Mouse (Mus musculus): ENCODE data around the gene Sema4a. TPM values are rescaled to one million over a fixed set of nuclear protein-coding genes. Genes with fewer than 3 reads are reported as not detected.

The Sema4a gene
- polyA plus RNA-seq, 1 experiment: 2.3 TPM

GRCm38 (mm10) chr3:88483141-88483540 lies 22.2 kb upstream of the Sema4a start:
- Histone ChIP-seq H3K4me1 (ENCODE audit: control insufficient read depth, insufficient read depth, low read length) (no peaks in the 10 kb centered on the region), H3K9me3 (replicated peaks; ENCODE audit: control insufficient read depth, insufficient read depth, low read length, poor library complexity, severe bottlenecking) (no peaks in the 10 kb centered on the region), H3K36me3 (ENCODE audit: control insufficient read depth, insufficient read depth, low read length, poor library complexity, severe bottlenecking) (no peaks in the 10 kb centered on the region; the same call in 1 of the 2 replicates), H3K9ac (ENCODE audit: low read depth, poor library complexity, severe bottlenecking) (no peak overlapping the region), H3K27me3 (ENCODE audit: control insufficient read depth, insufficient read depth, low read length, poor library complexity, severe bottlenecking) (no peaks in the 10 kb centered on the region), H3K27ac (ENCODE audit: insufficient read depth, low read length) (no peak overlapping the region), H3K4me3 (ENCODE audit: low read depth, low read length) (no peak overlapping the region)
- TF ChIP-seq CTCF (IDR thresholded peaks at IDR 0.05; ENCODE audit: low read depth, low read length): no peak
- no peak for TF ChIP-seq EP300 (IDR thresholded peaks at IDR 0.05; ENCODE audit: insufficient read depth, low read depth, low read length)
- no peak for TF ChIP-seq POLR2A (IDR thresholded peaks at IDR 0.05; ENCODE audit: insufficient read depth, low read length)

- no peaks in the 10 kb centered on the region for H3K27me3 ChIP-seq (ENCODE audit: control insufficient read depth, insufficient read depth, low read length, poor library complexity, severe bottlenecking)
- no peaks in the 10 kb centered on the region; the same call in 1 of the 2 replicates for H3K36me3 ChIP-seq (ENCODE audit: control insufficient read depth, insufficient read depth, low read length, poor library complexity, severe bottlenecking)
- H3K4me1 ChIP-seq (ENCODE audit: control insufficient read depth, insufficient read depth, low read length): no peaks in the 10 kb centered on the region
- H3K27ac ChIP-seq (ENCODE audit: insufficient read depth, low read length): no peak overlapping the region
- no peak overlapping the region for H3K4me3 ChIP-seq (ENCODE audit: low read depth, low read length)
- H3K9me3 ChIP-seq (replicated peaks; ENCODE audit: control insufficient read depth, insufficient read depth, low read length, poor library complexity, severe bottlenecking): no peaks in the 10 kb centered on the region
- no peak for TF ChIP-seq CTCF (IDR thresholded peaks at IDR 0.05; ENCODE audit: low read depth, low read length)
- no peak overlapping the region for H3K9ac ChIP-seq (ENCODE audit: low read depth, poor library complexity, severe bottlenecking)
Observed at GRCm38 (mm10) chr3:88482336-88482735, 21.4 kb upstream of the Sema4a start.

- TF ChIP-seq EP300 (IDR thresholded peaks at IDR 0.05; ENCODE audit: insufficient read depth, low read depth, low read length) (no peak), CTCF (IDR thresholded peaks at IDR 0.05; ENCODE audit: low read depth, low read length) (no peak), POLR2A (IDR thresholded peaks at IDR 0.05; ENCODE audit: insufficient read depth, low read length) (no peak)
- no peak overlapping the region for H3K9ac ChIP-seq (ENCODE audit: low read depth, poor library complexity, severe bottlenecking)
- H3K36me3 ChIP-seq (ENCODE audit: control insufficient read depth, insufficient read depth, low read length, poor library complexity, severe bottlenecking): no peaks in the 10 kb centered on the region; the same call in 1 of the 2 replicates
- no peaks in the 10 kb centered on the region for H3K9me3 ChIP-seq (replicated peaks; ENCODE audit: control insufficient read depth, insufficient read depth, low read length, poor library complexity, severe bottlenecking)
- H3K4me3 ChIP-seq (ENCODE audit: low read depth, low read length): no peak overlapping the region
- H3K4me1 ChIP-seq (ENCODE audit: control insufficient read depth, insufficient read depth, low read length): no peaks in the 10 kb centered on the region
- no peak overlapping the region for H3K27ac ChIP-seq (ENCODE audit: insufficient read depth, low read length)
- no peaks in the 10 kb centered on the region for H3K27me3 ChIP-seq (ENCODE audit: control insufficient read depth, insufficient read depth, low read length, poor library complexity, severe bottlenecking)
Observed at GRCm38 (mm10) chr3:88481372-88482040, 20.5 kb upstream of the Sema4a start.

GRCm38 (mm10) chr3:88480679-88481078 lies 19.7 kb upstream of the Sema4a start:
- H3K27ac ChIP-seq (ENCODE audit: insufficient read depth, low read length): no peak overlapping the region
- H3K27me3 ChIP-seq (ENCODE audit: control insufficient read depth, insufficient read depth, low read length, poor library complexity, severe bottlenecking): no peaks in the 10 kb centered on the region
- H3K4me1 ChIP-seq (ENCODE audit: control insufficient read depth, insufficient read depth, low read length): no peaks in the 10 kb centered on the region
- no peak for TF ChIP-seq EP300 (IDR thresholded peaks at IDR 0.05; ENCODE audit: insufficient read depth, low read depth, low read length)
- TF ChIP-seq CTCF (IDR thresholded peaks at IDR 0.05; ENCODE audit: low read depth, low read length): no peak
- no peak for TF ChIP-seq POLR2A (IDR thresholded peaks at IDR 0.05; ENCODE audit: insufficient read depth, low read length)
- no peak overlapping the region for H3K9ac ChIP-seq (ENCODE audit: low read depth, poor library complexity, severe bottlenecking)
- H3K4me3 ChIP-seq (ENCODE audit: low read depth, low read length): no peak overlapping the region
- no peaks in the 10 kb centered on the region for H3K36me3 ChIP-seq (ENCODE audit: control insufficient read depth, insufficient read depth, low read length, poor library complexity, severe bottlenecking)
- H3K9me3 ChIP-seq (replicated peaks; ENCODE audit: control insufficient read depth, insufficient read depth, low read length, poor library complexity, severe bottlenecking): no peaks in the 10 kb centered on the region

GRCm38 (mm10) chr3:88479828-88480227 lies 18.8 kb upstream of the Sema4a start:
- no peak for TF ChIP-seq CTCF (IDR thresholded peaks at IDR 0.05; ENCODE audit: low read depth, low read length)
- Histone ChIP-seq H3K36me3 (ENCODE audit: control insufficient read depth, insufficient read depth, low read length, poor library complexity, severe bottlenecking) (no peaks in the 10 kb centered on the region), H3K9ac (ENCODE audit: low read depth, poor library complexity, severe bottlenecking) (no peak overlapping the region), H3K4me3 (ENCODE audit: low read depth, low read length) (no peak overlapping the region), H3K27ac (ENCODE audit: insufficient read depth, low read length) (no peak overlapping the region), H3K27me3 (ENCODE audit: control insufficient read depth, insufficient read depth, low read length, poor library complexity, severe bottlenecking) (no peaks in the 10 kb centered on the region), H3K9me3 (replicated peaks; ENCODE audit: control insufficient read depth, insufficient read depth, low read length, poor library complexity, severe bottlenecking) (no peaks in the 10 kb centered on the region), H3K4me1 (ENCODE audit: control insufficient read depth, insufficient read depth, low read length) (no peaks in the 10 kb centered on the region)

GRCm38 (mm10) chr3:88479163-88479562 lies 18.2 kb upstream of the Sema4a start:
- Histone ChIP-seq H3K9me3 (replicated peaks; ENCODE audit: control insufficient read depth, insufficient read depth, low read length, poor library complexity, severe bottlenecking) (no peaks in the 10 kb centered on the region), H3K4me1 (ENCODE audit: control insufficient read depth, insufficient read depth, low read length) (no peaks in the 10 kb centered on the region), H3K4me3 (ENCODE audit: low read depth, low read length) (no peak overlapping the region), H3K27ac (ENCODE audit: insufficient read depth, low read length) (no peak overlapping the region), H3K9ac (ENCODE audit: low read depth, poor library complexity, severe bottlenecking) (no peak overlapping the region), H3K36me3 (ENCODE audit: control insufficient read depth, insufficient read depth, low read length, poor library complexity, severe bottlenecking) (no peaks in the 10 kb centered on the region), H3K27me3 (ENCODE audit: control insufficient read depth, insufficient read depth, low read length, poor library complexity, severe bottlenecking) (no peaks in the 10 kb centered on the region)
- TF ChIP-seq CTCF (IDR thresholded peaks at IDR 0.05; ENCODE audit: low read depth, low read length): no peak
- no peak for TF ChIP-seq EP300 (IDR thresholded peaks at IDR 0.05; ENCODE audit: insufficient read depth, low read depth, low read length)
- no peak for TF ChIP-seq POLR2A (IDR thresholded peaks at IDR 0.05; ENCODE audit: insufficient read depth, low read length)
